Mouse (Mus musculus) right cerebral cortex, postnatal 14 days (tissue): ENCODE data around the gene Dock1.

Source experiments
- DNase-seq: peaks from one replicate; pipeline ENCODE4 v3.0.0; 2022

The Dock1 gene

DNA sequence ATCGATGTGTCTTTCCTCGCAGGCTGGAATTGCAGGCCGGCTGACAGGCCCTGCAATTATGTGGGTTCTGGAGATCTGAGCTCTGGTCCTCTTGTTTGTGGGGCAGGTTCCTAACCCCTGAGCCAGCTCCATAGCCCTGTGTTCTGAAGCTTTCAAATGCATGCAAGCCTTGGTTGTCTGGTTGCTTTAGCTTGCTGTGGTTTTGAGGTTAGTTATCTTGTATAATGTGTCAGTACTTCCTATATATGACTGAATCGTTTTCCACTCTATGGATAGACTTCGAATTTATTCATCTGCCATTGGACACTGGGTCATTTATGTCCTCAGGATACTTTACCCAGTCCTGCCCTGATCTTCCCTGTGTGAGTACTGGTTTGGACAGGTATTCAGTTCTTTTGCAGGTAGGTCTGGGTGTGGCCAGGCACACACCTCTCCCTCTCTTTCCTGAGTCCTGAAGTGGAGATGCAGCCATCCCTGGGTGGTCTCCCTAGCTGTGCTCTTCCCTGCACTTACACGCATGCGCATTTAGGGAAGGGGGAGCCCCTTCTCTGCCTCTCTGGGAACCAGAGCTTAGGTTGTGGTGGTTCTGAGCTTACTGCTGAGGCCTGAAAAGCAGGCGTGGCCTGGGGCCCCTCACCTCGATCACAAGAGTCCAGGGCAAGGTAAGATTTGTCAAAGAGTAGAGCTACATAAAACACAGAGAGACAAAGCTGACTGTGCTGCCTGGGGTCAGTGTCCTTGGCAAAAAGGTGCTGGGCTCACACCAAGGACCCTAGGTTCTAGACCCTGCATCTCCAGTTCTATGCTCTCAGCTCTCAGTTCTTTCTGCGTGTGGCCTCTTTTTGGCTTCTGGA, 25.9 kb downstream of the Dock1 start:
- DNase-seq, result no peak

DNA sequence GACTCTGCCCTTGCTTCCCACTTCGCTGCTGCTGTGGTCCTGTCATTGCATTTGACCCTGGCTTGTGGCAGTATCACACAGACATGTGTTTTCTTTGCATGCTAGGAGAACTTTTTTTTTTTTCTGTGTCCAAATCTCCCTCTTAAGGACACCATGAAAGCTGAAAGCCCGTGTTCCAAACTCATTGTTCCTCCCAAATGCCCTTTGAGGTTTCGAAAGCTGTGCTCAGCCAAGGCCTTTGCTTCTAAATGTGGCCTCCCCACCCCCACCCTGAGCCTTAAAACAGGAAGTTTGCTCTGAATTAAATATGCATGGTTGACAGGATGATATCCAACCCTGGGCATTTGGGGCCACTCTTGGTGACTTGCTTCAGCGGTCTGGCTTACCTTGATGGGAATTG, 27.0 kb downstream of the Dock1 start:
- DNase-seq, result no peak

DNA sequence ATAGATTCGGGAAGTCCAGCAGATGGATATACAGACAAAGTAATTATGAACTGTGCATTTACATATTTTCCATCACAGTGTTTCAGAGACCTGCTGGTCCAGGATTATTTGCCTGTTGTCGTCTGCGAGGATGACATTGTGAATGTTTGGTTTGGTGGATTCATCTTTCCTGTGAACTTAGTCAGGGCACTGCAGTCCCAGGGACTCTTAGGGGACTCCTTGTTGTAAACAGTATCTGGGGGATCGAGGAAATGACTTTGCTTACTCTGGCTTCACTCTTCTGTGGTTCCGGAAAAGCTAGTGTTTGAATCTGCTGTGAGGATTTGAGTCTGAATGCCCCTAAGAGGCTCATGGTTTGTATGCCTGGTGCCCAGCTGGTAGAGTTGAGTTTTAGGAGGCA, 27.8 kb downstream of the Dock1 start:
- DNase-seq, result no peak

DNA sequence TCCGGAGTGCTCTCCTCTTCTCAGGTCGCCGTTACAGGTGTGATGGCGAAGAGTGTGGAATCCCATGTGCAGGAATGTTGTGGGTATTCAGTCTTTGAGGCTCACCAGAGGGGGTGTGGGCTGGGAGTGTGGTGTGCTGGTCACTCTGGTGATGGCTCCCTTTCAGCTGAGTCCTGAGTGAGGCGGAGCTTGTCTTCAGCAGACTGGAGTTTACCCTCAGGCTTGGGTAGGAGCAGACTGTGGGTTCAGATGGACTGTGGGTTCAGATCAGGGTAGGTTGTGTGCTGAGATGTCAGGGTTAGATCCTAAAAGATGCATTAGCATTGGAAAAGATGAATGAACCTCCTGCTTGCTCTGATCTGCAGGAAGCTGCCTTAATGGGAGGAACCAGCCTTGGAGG, 29.5 kb downstream of the Dock1 start:
- DNase-seq, result no peak

- DNase-seq, result no peak
Measured at GRCm38 (mm10) chr7:134702481-134702880, 32.0 kb downstream of the Dock1 start.

DNA sequence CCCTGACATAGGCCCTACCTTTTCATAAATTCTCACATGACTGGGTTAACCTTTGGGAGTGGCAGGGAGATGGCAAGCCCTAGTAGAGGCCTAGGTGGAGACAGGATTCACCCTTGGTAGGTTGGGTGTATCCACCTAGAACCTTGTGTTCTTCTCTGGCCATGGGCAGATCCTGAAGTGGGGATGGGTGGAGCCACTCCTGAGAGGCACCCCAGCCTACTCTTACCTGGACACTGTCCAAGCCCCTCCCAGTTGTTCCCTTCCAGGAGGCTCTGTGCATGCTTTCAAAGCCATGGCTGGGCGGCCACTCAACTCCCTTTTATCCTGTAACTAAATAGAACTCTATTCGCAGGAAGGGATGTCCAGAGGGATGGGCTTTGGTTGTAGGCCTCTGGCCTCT, 33.2 kb downstream of the Dock1 start:
- peak; percentile 16 for DNase-seq

GRCm38 (mm10) chr7:134709226-134709853, 38.9 kb downstream of the Dock1 start:
- peak; percentile 53 for DNase-seq

DNA sequence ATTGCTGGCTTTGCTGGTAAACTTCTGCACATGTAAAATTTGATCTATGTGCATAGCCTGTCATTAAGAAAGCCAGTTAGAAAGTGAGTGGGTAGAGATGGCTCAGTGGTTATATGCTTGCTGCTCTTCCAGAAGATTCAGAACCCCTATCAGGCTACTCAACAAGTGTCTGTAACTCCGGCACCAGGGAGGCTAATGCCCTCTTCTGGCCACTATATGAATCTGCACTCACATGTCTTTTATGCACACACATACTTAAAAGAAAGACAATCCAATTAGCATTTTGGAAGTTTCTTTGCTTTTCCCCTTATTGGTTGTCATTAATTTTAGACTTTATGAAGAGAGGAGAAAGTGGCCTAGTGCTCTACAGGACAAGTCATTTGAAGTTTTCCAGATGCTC, 41.1 kb downstream of the Dock1 start:
- no peak for DNase-seq

GRCm38 (mm10) chr7:134719406-134719805, 49.0 kb downstream of the Dock1 start:
- DNase-seq, result no peak

DNA sequence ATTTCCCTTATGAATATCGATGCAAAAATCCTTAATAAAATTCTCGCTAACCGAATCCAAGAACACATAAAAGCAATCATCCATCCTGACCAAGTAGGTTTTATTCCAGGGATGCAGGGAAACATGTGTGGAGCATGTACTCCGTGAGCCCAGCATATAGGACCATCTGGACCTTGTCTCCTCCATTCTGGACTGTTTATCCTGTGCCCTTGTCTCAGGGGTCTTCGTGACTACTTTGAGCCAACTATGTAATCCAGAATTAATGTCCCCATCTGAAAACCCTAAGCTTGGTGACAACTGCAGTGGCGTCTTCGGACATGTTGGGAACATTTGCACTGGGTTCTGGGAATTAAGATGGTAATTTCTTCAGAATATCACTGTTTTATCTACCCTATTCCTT, 51.9 kb downstream of the Dock1 start:
- DNase-seq, result no peak

DNA sequence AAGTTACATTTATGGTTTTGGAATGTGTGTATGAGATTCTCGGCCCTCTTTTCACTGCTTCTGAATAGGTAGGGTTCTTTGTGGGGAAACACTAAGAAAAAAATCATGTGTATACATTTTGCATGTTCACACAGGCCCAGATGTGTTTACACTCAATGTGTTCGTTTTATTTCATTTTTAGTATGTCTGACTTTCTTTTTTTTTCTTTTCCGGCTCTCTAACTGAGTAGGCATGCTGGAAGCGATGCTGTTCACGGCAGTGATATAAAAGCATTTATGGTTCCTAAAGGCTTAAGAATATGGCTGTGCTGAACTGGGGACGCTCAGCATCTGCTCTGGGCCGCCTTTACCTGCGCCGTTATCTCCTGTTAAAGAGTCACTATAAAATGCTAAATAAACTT, 52.5 kb downstream of the Dock1 start:
- no peak for DNase-seq

DNA sequence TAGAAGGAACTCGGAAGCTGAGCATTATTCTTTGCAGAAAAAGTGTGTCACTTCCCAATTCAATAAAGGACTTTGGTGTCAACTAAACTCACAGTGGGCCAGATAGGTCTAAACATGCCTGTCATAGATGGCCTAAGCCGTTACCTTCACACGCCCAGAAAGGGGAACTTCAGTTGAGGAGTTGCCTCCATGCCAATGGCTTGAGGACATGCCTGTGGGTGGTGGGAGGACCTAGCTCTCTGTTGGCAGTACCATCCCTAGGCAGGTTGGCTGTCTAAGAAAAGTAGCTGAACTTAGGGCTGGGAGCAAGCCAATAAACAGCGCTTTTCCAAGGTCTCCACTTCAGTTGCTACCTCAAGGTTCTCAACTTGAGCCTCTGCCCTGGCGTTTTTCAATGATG, 53.1 kb downstream of the Dock1 start:
- no peak for DNase-seq

GRCm38 (mm10) chr7:134724841-134725240, 54.4 kb downstream of the Dock1 start:
- DNase-seq, result no peak

- DNase-seq, result peak; percentile 48
Measured at GRCm38 (mm10) chr7:134725551-134726529, 55.4 kb downstream of the Dock1 start.

DNA sequence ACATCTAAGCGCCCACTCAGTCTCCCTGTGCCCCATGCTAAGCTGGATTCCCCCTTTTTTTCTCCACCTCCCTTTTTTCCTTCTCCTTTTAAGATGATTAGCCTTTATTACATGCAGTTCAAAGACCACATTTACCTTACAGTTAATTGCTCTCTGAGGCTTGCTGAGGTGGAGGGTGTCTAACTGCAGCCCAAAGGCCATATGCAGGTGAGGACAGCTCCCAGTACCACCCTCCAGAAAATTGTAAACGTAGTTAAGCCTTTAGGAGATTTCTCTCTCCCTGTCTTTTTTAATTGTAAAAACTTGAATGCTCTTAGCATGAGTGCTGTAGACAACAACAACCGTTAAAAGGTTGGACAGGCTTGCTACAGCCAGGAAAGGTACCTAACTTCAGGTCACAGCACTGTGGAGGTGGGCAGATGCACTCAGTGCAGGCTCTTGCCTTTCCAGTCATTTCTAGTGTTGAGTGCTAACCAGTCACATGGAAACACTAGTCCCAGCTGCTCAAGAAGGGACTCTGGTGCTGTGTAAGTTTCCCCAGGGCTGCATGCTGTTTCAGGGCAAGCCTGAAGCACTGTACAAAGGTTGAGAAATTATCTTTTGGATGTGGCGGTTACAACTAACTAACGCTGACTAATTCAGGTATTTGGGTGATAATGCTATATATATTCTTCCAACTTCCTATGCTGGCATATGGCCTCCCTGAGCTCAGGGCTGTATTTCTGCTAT, 56.2 kb downstream of the Dock1 start:
- no peak for DNase-seq

DNA sequence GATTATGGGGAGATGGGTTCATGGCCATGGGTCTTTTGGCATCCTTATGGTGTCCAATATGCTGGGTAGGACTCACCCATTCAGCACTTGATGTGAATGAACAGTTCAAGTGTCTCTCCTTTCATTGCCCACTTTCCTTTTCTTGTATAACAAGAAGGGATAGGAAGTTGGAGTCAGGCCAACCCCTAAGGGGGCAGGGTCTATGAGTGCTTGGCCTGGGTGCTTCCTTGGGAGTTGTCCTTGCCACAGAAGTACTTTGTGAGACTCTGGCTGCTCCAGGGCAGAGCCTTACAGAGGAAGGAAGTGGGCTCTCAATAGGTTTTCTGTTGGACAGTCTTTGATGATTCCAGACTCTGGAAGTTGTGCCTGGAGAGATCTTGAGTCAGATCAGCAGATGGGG, 58.9 kb downstream of the Dock1 start:
- DNase-seq, result no peak

GRCm38 (mm10) chr7:134730406-134731126, 60.1 kb downstream of the Dock1 start:
- DNase-seq, result no peak

- no peak for DNase-seq
Measured at GRCm38 (mm10) chr7:134747059-134747458, 76.6 kb downstream of the Dock1 start.

GRCm38 (mm10) chr7:134748376-134748775, 77.9 kb downstream of the Dock1 start:
- DNase-seq, result no peak

DNA sequence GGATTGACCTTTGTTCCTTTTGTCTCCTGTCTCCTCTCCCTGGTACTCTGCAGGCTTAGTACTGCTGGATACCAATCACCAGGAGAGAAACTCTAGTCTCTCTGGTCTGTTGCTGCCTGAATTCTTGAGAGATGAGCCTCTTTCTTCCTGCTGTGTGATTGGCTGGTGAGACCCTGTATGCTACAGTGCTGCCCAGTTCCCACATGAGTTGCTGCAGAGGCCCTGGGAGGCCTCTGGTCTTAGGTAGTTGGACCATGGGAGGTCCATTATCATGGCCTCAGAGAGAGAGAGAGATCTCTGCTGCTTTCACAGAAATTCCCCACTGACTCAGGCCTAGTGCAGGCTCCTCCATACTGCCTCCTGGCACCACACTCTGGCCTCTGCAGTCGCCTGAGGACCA, 79.2 kb downstream of the Dock1 start:
- no peak for DNase-seq

GRCm38 (mm10) chr7:134751496-134751895, 81.0 kb downstream of the Dock1 start:
- no peak for DNase-seq

DNA sequence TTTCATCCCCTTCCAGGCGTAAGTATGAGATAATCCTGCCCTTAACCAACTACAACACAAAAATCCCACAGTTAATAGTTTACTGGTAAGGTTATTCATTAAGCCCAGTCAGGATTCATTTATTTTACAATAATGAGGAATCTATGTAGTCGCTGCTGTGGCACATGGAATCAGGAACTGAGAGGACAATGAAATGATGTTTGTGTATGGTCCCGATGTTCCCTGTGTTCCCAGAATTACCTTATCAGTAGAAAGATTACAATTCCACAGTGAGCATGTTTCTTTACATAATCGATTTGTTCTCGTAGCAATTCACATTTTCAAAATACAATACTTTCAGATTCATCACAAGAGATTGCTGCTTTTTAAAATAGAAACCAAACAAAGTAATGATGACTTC, 83.0 kb downstream of the Dock1 start:
- no peak for DNase-seq
